Mouse (Mus musculus) gastrocnemius, postnatal 14 days (tissue): ENCODE measurements around the gene Gm20521. TPM values are rescaled to one million over a fixed set of nuclear protein-coding genes. Genes with fewer than 3 reads are reported as not detected.

Source experiments
- DNase-seq: peaks from one replicate; pipeline ENCODE4 v3.0.0; 2021; ENCODE audit warnings: mixed read lengths
- intact Hi-C: fragments of 180-260 bp; cut with DNase I; formaldehyde crosslinking; loops from one replicate; pipeline ENCODE4 v1.15.1; 2025; ENCODE audit warnings: low total_unique reads
- total RNA-seq, 2 experiments: library from RNA; stranded (reverse); gene quantifications; 2 replicates each; pipeline ENCODE4 v1.2.3; 2021

Gene Gm20521
- total RNA-seq, 2 experiments from 2014 or later, result 3.1 to 3.6 TPM

- intact Hi-C loops, result no loop called here
- DNase-seq, result no peak
Measured at GRCm38 (mm10) chr14:54884022-54884712, 926 bp downstream of the Gm20521 start.

- intact Hi-C loops, result no loop called here
- no peak for DNase-seq
Measured at GRCm38 (mm10) chr14:54885309-54885708, 2.1 kb downstream of the Gm20521 start.

- DNase-seq, result no peak
- intact Hi-C loops, result no loop called here
Measured at GRCm38 (mm10) chr14:54892200-54892599, 9.0 kb downstream of the Gm20521 start, which contains the start of gene Pabpn1. Gene Pabpn1, plus strand, starts transcription at chr14:54892500.

- intact Hi-C loops, result no loop called here
- DNase-seq, result peak; percentile 94
Measured at GRCm38 (mm10) chr14:54893651-54894181, 10.5 kb downstream of the Gm20521 start.

GRCm38 (mm10) chr14:54894296-54895151, 11.3 kb downstream of the Gm20521 start:
- peak; percentile 74 for DNase-seq
- intact Hi-C loops, result no loop called here

GRCm38 (mm10) chr14:54897445-54897844, 14.2 kb downstream of the Gm20521 start:
- intact Hi-C loops, result no loop called here
- no peak for DNase-seq

GRCm38 (mm10) chr14:54900383-54900782, 17.1 kb downstream of the Gm20521 start:
- intact Hi-C loops, result loop anchor here (5.0 kb wide), 2 partner anchors 37 to 112 kb away; partner anchors contain the start of gene Cmtm5
- peak; percentile 55 for DNase-seq

GRCm38 (mm10) chr14:54903641-54904040, 20.4 kb downstream of the Gm20521 start:
- DNase-seq, result no peak
- intact Hi-C loops, result loop anchor here (5.0 kb wide), 2 partner anchors 34 to 109 kb away; partner anchors contain the start of gene Cmtm5

- DNase-seq, result no peak
- intact Hi-C loops, result no loop called here
Measured at GRCm38 (mm10) chr14:54908682-54909081, 25.4 kb downstream of the Gm20521 start.

GRCm38 (mm10) chr14:54912109-54912850, 29.0 kb downstream of the Gm20521 start:
- intact Hi-C loops, result no loop called here
- no peak for DNase-seq

GRCm38 (mm10) chr14:54912886-54913285, 29.6 kb downstream of the Gm20521 start, which contains the start of gene Slc22a17:
Gene Slc22a17, minus strand, starts transcription at chr14:54913132.
- DNase-seq, result peak; percentile 75
- intact Hi-C loops, result no loop called here

- intact Hi-C loops, result no loop called here
- DNase-seq, result no peak
Measured at GRCm38 (mm10) chr14:54913343-54913742, 30.1 kb downstream of the Gm20521 start.

- DNase-seq, result no peak
- intact Hi-C loops, result no loop called here
Measured at GRCm38 (mm10) chr14:54920076-54920685, 36.9 kb downstream of the Gm20521 start.

GRCm38 (mm10) chr14:54924641-54925348, 41.6 kb downstream of the Gm20521 start:
- DNase-seq, result peak; percentile 72
- intact Hi-C loops, result no loop called here

- DNase-seq, result peak; percentile 78
- intact Hi-C loops, result no loop called here
Measured at GRCm38 (mm10) chr14:54925349-54926342, 42.4 kb downstream of the Gm20521 start, which contains the start of gene Efs. Gene Efs, minus strand, starts transcription at chr14:54926126.

- peak; percentile 79 for DNase-seq
- intact Hi-C loops, result no loop called here
Measured at GRCm38 (mm10) chr14:54926401-54927158, 43.3 kb downstream of the Gm20521 start.
